Mouse (Mus musculus): ENCODE data around the gene Atxn7l1. TPM values are rescaled to one million over a fixed set of nuclear protein-coding genes. Genes with fewer than 3 reads are reported as not detected.

Gene Atxn7l1
- polyA plus RNA-seq, 1 experiment from 2014 or later = 7.8 TPM

DNA sequence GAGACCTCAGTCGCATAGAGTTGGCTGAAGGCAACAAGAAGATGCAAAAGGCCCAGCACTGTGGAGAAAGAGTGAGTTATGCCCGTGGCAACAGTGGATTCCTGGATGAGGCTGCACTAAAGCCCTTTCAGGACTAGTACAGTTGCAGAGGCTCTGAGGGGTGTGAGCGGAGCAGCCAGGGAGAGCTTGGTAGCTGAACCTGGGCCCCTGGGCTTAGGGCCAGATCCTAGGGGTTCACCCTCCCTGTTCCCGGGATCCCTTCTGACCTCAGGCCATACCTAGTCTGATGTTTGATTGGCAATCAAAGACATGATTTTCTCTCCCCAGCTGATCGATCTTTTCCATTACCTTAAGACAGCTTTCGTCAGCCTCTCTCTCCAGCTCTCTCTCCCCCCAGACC, 58.8 kb downstream of the Atxn7l1 start:
- Histone ChIP-seq H3K4me1 (replicated peaks) (peaks cover 4% of the 10 kb centered on the region; the same call in 1 of the 2 replicates), H3K9me3 (replicated peaks) (no peaks in the 10 kb centered on the region), H3K9ac (no peak overlapping the region), H3K4me3 (no peak overlapping the region), H3K27ac (no peak overlapping the region), H3K4me2 (no peak overlapping the region), H3K36me3 (no peaks in the 10 kb centered on the region), H3K27me3 (no peaks in the 10 kb centered on the region)
- ATAC-seq (replicated peaks; ENCODE audit: insufficient number of reproducible peaks, insufficient read depth, low FRiP score, low read depth) = no peak
- 88% methylated on average over 6 of the region's 6 CpGs for WGBS

DNA sequence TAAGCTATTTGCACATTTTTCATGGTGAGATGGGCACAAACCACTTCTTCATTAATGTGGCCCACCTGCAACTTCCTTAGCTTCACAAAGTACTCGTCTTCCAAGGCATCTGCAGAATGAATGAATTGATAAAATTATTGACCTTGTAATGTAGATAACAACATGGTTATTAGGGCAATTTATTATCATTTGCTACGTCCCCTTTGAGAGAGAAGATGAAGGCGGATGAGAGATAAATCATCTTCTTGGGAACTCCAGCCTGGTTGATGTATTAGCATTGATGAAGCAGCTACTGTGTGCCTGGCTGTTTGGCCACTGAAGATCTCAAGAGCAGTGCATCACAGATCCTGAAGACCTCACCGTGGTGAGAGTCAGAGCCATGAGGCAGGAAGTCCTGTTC, 63.4 kb downstream of the Atxn7l1 start:
- H3K27ac ChIP-seq = no peak overlapping the region
- no peaks in the 10 kb centered on the region for H3K36me3 ChIP-seq
- H3K27me3 ChIP-seq = no peaks in the 10 kb centered on the region
- no peak overlapping the region for H3K9ac ChIP-seq
- no peak overlapping the region for H3K4me2 ChIP-seq
- no peaks in the 10 kb centered on the region for H3K9me3 ChIP-seq (replicated peaks)
- 79% methylated on average over 4 of the region's 4 CpGs for WGBS
- no peak for ATAC-seq (replicated peaks; ENCODE audit: insufficient number of reproducible peaks, insufficient read depth, low FRiP score, low read depth)
- H3K4me3 ChIP-seq = no peak overlapping the region
- no peaks in the 10 kb centered on the region for H3K4me1 ChIP-seq (replicated peaks)

DNA sequence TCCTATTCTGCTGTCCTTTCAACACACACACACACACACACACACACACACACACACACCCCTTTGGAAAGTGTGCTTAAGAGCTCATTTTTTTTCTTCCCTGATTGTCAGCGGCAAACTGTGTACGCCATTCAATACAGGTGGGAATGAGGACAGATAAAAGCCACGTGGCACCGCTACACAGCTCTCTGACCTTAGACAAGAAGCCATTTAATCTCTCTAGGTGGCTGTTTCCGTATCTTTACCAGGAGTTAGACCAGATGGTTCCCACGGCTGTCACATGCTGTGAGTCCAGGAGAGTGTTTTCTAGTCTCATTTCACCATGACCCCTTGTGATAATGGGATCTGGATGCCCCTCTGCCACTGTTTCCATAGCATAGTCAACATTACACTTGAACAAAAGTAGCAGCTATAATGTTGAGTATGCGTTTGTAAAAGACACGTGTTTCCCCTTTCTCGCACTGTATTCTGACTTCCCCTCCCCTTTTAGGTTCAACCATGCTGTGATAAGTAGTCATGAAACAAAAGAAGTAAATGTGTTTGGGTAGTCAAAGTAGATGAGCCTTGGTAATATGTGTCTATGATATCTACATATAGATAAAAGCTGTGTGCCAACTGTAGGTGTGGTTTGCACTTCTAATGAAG, 70.8 kb downstream of the Atxn7l1 start:
- Histone ChIP-seq H3K4me2 (no peak overlapping the region), H3K27ac (no peak overlapping the region), H3K4me1 (replicated peaks) (peaks cover 20% of the 10 kb centered on the region), H3K9me3 (replicated peaks) (no peaks in the 10 kb centered on the region), H3K4me3 (no peak overlapping the region), H3K9ac (no peak overlapping the region), H3K27me3 (peaks cover 39% of the 10 kb centered on the region), H3K36me3 (no peaks in the 10 kb centered on the region)
- 77% methylated on average over 9 of the region's 9 CpGs for WGBS
- no peak for ATAC-seq (replicated peaks; ENCODE audit: insufficient number of reproducible peaks, insufficient read depth, low FRiP score, low read depth)

DNA sequence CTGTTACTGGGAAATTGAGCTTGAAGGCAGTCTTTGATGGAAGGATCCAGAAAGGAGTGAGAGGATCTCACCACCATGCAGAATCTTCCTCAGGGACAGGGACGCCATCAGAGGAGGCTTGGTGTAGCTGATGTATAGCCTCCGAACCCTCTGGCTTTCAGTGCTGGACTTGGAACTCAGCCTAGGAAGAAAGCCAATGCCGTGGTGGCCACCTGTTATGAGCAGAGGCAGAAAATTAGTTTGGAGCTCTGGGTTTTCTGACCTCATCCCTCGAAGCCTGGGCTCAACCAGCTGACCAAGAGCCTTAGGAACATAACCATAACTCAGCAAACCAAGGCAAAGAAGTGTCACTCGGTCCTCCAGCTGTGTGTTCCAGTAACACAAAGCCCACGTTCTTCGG, 71.9 kb downstream of the Atxn7l1 start:
- H3K36me3 ChIP-seq = no peaks in the 10 kb centered on the region
- no peak overlapping the region for H3K27ac ChIP-seq
- no peak for ATAC-seq (replicated peaks; ENCODE audit: insufficient number of reproducible peaks, insufficient read depth, low FRiP score, low read depth)
- no peak overlapping the region for H3K9ac ChIP-seq
- peaks cover 20% of the 10 kb centered on the region for H3K4me1 ChIP-seq (replicated peaks)
- no peak overlapping the region for H3K4me2 ChIP-seq
- 80% methylated on average over 7 of the region's 7 CpGs for WGBS
- H3K27me3 ChIP-seq = peaks cover 46% of the 10 kb centered on the region
- H3K9me3 ChIP-seq (replicated peaks) = no peaks in the 10 kb centered on the region
- H3K4me3 ChIP-seq = no peak overlapping the region

DNA sequence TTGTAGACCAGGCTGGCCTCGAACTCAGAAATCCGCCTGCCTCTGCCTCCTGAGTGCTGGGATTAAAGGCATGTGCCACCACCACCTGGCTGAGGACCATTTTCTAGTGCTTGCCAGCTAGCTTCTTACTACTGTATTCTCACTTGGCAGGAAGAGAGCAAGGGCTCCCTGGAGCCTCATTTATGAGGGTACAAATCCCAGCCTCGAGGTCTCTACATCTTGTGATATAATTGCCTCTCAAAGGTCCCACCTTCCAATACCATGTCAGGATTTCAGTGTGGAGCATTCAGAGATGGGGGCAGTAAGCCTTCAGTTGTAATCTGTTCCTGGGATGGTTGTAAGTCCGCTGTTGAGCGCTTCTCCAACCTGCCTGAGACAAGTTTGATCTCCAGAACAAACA, 72.6 kb downstream of the Atxn7l1 start:
- 52% methylated on average over 5 of the region's 5 CpGs for WGBS
- no peak for ATAC-seq (replicated peaks; ENCODE audit: insufficient number of reproducible peaks, insufficient read depth, low FRiP score, low read depth)
- H3K27ac ChIP-seq = peak overlapping the region; percentile 82
- H3K9me3 ChIP-seq (replicated peaks) = no peaks in the 10 kb centered on the region
- peak overlapping the region; percentile 60 for H3K4me2 ChIP-seq
- peaks cover 20% of the 10 kb centered on the region for H3K4me1 ChIP-seq (replicated peaks)
- peaks cover 46% of the 10 kb centered on the region for H3K27me3 ChIP-seq
- H3K36me3 ChIP-seq = no peaks in the 10 kb centered on the region
- peak overlapping the region; percentile 31 for H3K4me3 ChIP-seq
- peak overlapping the region; percentile 20; the same call in 1 of the 2 replicates for H3K9ac ChIP-seq

DNA sequence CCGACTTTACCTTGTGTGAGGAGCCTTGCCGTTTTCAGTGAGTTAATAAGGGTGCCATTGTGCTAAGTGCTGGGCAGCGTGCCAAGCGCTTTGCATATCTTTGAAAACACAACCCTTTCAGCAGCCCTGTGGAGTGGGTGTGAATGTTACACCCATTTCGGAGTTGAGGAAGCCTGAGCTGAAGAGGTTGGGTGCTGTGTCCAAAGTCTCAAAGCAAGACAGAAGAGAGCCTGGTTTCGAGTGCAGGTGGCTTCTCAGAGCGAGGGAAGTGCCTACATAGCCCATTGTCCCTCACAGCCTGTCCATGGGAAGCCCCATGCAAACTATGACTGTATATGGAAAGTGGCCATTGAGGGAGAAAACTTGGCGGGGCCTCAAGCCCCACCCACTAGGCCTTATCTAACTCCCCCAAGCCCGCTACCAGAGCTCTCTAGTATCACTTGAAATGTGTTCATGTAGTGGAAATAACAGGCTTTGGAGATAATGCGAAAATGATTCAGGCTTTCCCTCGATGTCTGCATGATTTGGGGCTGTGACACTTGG, 73.1 kb downstream of the Atxn7l1 start:
- WGBS = 20% methylated on average over 11 of the region's 11 CpGs
- Histone ChIP-seq H3K9me3 (replicated peaks) (no peaks in the 10 kb centered on the region), H3K27me3 (peaks cover 46% of the 10 kb centered on the region), H3K9ac (peak overlapping the region; percentile 20; the same call in 1 of the 2 replicates), H3K4me3 (peak overlapping the region; percentile 31), H3K4me2 (peak overlapping the region; percentile 60), H3K4me1 (replicated peaks) (peaks cover 20% of the 10 kb centered on the region), H3K27ac (peak overlapping the region; percentile 82), H3K36me3 (no peaks in the 10 kb centered on the region)
- peak; percentile 87 for ATAC-seq (replicated peaks; ENCODE audit: insufficient number of reproducible peaks, insufficient read depth, low FRiP score, low read depth)

DNA sequence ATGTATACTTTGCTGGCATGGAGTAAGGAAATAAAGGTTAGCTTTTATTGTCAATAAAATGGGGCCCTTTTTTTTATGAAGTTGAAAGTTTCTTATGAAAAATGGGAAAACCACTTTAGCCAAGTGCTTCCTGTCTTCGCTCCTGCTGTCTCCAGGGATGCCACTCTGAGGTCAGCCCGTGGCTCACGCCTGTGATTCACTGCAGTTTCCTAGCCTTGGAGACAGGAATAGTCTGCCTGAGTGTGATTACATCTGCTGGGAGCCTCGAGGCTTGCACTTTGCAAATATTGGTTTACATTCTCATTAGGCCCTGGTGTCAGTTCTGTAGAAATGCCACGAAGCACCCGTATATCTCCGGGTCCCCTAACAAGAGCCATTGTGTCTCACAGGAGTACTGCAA, 74.7 kb downstream of the Atxn7l1 start:
- ATAC-seq (replicated peaks; ENCODE audit: insufficient number of reproducible peaks, insufficient read depth, low FRiP score, low read depth) = no peak
- Histone ChIP-seq H3K9me3 (replicated peaks) (no peaks in the 10 kb centered on the region), H3K4me3 (no peak overlapping the region), H3K4me2 (no peak overlapping the region), H3K27me3 (peaks cover 38% of the 10 kb centered on the region), H3K36me3 (no peaks in the 10 kb centered on the region), H3K27ac (no peak overlapping the region), H3K9ac (no peak overlapping the region), H3K4me1 (replicated peaks) (peaks cover 20% of the 10 kb centered on the region)
- 60% methylated on average over 7 of the region's 7 CpGs for WGBS

DNA sequence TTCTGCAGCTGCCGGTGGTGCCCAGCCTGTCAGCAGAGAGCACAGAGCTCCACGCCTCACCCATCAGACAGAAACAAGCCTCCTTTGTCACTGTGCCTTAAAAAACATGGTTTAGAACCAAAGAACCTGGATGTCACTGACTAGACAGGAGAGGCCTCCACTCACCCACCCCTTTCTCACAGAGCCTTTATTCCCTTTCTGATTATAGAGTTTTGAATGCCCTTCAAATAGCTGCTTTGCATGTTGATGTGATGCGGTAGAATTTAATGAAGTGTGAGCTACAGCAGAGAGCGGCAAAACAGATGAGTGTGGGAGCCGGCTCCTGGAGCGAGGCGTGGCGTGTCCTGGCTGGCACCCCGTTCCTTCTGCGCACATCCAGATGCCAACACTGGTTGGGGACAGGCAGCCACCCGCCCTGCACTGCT, 77.6 kb downstream of the Atxn7l1 start:
- Histone ChIP-seq H3K27me3 (peaks cover 14% of the 10 kb centered on the region; the same call in 1 of the 2 replicates), H3K4me3 (no peak overlapping the region), H3K9ac (no peak overlapping the region), H3K4me1 (replicated peaks) (peaks cover 17% of the 10 kb centered on the region), H3K4me2 (no peak overlapping the region), H3K9me3 (replicated peaks) (no peaks in the 10 kb centered on the region), H3K27ac (no peak overlapping the region), H3K36me3 (no peaks in the 10 kb centered on the region)
- 74% methylated on average over 11 of the region's 11 CpGs for WGBS
- ATAC-seq (replicated peaks; ENCODE audit: insufficient number of reproducible peaks, insufficient read depth, low FRiP score, low read depth) = no peak

DNA sequence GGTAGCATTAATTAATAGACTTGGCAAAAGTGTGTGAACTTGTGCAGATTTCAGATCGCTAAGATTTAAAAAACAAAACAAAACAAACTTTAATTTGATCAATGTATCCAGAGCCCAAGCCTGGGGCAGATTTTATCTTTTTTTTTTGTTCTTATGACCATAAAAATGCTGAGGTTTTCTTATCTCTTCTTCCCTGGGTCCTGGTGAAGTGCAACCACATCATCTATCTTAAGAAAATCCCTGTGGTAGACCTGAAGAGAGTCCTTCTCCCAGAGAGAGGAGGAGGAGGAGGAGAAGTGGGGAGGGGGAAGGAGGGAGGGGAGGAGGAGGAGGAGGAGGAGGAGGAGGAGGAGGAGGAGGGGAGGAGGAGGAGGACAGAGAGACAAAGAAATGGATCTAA, 78.5 kb downstream of the Atxn7l1 start:
- Histone ChIP-seq H3K27ac (no peak overlapping the region), H3K36me3 (no peaks in the 10 kb centered on the region), H3K27me3 (peaks cover 14% of the 10 kb centered on the region; the same call in 1 of the 2 replicates), H3K4me2 (no peak overlapping the region), H3K9me3 (replicated peaks) (no peaks in the 10 kb centered on the region), H3K4me3 (no peak overlapping the region), H3K9ac (no peak overlapping the region), H3K4me1 (replicated peaks) (peaks cover 8% of the 10 kb centered on the region)
- WGBS = 64% methylated on average over 1 of the region's 1 CpGs
- no peak for ATAC-seq (replicated peaks; ENCODE audit: insufficient number of reproducible peaks, insufficient read depth, low FRiP score, low read depth)

DNA sequence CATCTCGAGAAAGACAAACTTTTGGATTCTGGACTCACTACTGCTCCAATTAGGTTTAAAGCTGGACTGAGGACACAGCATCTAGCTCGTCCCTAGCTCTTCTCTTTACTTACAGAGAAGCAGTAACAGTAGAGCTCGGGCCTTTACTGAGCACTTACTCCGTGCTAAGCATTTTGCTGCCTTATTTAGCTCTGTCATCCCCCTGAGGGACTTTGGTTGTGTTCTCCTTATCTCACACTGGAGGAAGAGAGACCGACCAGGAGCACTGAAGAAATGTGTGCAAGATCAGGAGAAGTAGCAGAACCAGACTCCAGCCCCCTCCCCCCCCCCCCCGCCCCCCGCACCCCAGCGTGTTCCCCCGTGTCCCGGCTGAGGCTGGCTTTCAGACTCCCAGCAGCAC, 79.1 kb downstream of the Atxn7l1 start:
- H3K4me1 ChIP-seq (replicated peaks) = peaks cover 4% of the 10 kb centered on the region
- H3K36me3 ChIP-seq = no peaks in the 10 kb centered on the region
- H3K9ac ChIP-seq = no peak overlapping the region
- no peak overlapping the region for H3K4me2 ChIP-seq
- no peaks in the 10 kb centered on the region for H3K9me3 ChIP-seq (replicated peaks)
- peaks cover 14% of the 10 kb centered on the region; the same call in 1 of the 2 replicates for H3K27me3 ChIP-seq
- H3K4me3 ChIP-seq = no peak overlapping the region
- ATAC-seq (replicated peaks; ENCODE audit: insufficient number of reproducible peaks, insufficient read depth, low FRiP score, low read depth) = no peak
- H3K27ac ChIP-seq = no peak overlapping the region
- 48% methylated on average over 10 of the region's 10 CpGs for WGBS

DNA sequence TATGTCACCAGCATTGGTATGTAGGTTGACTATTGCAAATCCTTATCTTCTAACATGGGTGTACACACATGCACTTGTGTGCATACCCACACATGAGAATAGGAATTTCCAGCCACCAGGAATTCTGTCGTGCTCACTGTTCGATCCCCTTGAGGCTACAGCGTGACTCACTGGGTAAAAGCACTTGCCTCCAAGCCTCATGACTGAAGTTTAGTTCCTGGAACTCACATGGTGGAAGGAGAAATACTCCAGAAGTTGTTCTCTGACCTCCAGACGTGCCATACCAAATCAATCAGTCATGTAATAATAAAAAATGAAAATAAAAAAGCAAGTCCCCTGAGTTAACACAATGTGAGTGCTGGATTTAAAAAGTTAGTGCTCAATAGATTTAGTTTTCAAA, 87.8 kb downstream of the Atxn7l1 start:
- Histone ChIP-seq H3K9me3 (replicated peaks) (no peaks in the 10 kb centered on the region), H3K4me1 (replicated peaks) (peaks cover 12% of the 10 kb centered on the region), H3K9ac (no peak overlapping the region), H3K27ac (no peak overlapping the region), H3K4me3 (no peak overlapping the region), H3K4me2 (no peak overlapping the region), H3K36me3 (no peaks in the 10 kb centered on the region), H3K27me3 (no peaks in the 10 kb centered on the region)
- 76% methylated on average over 4 of the region's 4 CpGs for WGBS
- ATAC-seq (replicated peaks; ENCODE audit: insufficient number of reproducible peaks, insufficient read depth, low FRiP score, low read depth) = no peak

DNA sequence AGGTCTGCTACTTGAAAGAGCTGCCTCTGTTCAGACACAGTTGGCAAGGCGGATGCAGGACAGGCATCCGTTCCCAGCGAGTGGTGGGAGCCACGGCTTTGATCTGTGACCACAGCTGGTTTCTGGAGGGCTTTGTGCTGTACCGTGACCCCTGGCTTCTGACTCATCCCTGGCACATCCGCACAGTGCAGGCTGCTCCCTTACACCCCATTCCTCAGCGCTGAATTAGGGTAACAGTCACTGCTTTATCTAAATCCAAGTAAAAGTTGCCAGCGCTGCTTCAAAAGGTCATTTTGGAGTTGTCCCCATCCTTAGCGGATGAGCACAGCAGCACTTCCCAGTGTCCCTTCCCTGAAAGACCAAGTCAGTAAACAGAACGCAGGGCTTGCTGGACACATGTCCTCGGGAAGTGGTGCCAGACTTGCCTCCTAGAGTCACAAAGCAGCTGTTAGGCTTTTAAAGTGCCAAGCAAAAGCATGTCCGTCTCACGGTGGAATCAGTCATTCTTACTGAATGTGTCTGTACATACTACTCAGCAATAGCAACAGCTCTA, 88.4 kb downstream of the Atxn7l1 start:
- WGBS = 53% methylated on average over 13 of the region's 13 CpGs
- H3K27ac ChIP-seq = no peak overlapping the region

More for the DNA sequence above, 88.4 kb downstream of the Atxn7l1 start:
- Histone ChIP-seq H3K9me3 (replicated peaks) (no peaks in the 10 kb centered on the region), H3K9ac (no peak overlapping the region), H3K4me3 (no peak overlapping the region), H3K36me3 (no peaks in the 10 kb centered on the region), H3K4me1 (replicated peaks) (peaks cover 12% of the 10 kb centered on the region), H3K4me2 (no peak overlapping the region), H3K27me3 (no peaks in the 10 kb centered on the region)
- ATAC-seq (replicated peaks; ENCODE audit: insufficient number of reproducible peaks, insufficient read depth, low FRiP score, low read depth) = peak; percentile 47; the same call in 1 of the 2 replicates
